Mouse (Mus musculus): ENCODE measurements around the gene Olfr299. TPM values are rescaled to one million over a fixed set of nuclear protein-coding genes. Genes with fewer than 3 reads are reported as not detected.

The Olfr299 gene
- polyA plus RNA-seq (2014; fragmentation: Nextera tagmentation; extraction: Ambion mirVana): not detected in 2 replicates

GRCm38 (mm10) chr7:86459621-86460020 is at the start of gene Olfr299:
Gene Olfr299, plus strand, starts transcription at chr7:86459921.
- H3K36me3 ChIP-seq (ENCODE audit: control insufficient read depth, insufficient read depth, low read length): no peaks in the 10 kb centered on the region
- ATAC-seq (ENCODE audit: low FRiP score): no peak
- WGBS: 88% methylated on average over 1 of the region's 1 CpGs
- no peaks in the 10 kb centered on the region for H3K9me3 ChIP-seq (ENCODE audit: control insufficient read depth, low read length)
- H3K4me1 ChIP-seq (replicated peaks; ENCODE audit: control insufficient read depth, insufficient read depth, low read length): no peaks in the 10 kb centered on the region
- no peak within 1 kb of the TSS for H3K4me2 ChIP-seq (replicated peaks; ENCODE audit: low read depth, low read length)
- no peak within 1 kb of the TSS for H3K9ac ChIP-seq (ENCODE audit: low read depth, low read length)
- no peak within 1 kb of the TSS for H3K4me3 ChIP-seq (ENCODE audit: low read depth, low read length)
- no peak within 1 kb of the TSS for H3K27ac ChIP-seq (ENCODE audit: low read depth, low read length)
- H3K27me3 ChIP-seq (ENCODE audit: control insufficient read depth, insufficient read depth, low read length): no peaks in the 10 kb centered on the region
- no peak for DNase-seq (ENCODE audit: low spot score)

DNA sequence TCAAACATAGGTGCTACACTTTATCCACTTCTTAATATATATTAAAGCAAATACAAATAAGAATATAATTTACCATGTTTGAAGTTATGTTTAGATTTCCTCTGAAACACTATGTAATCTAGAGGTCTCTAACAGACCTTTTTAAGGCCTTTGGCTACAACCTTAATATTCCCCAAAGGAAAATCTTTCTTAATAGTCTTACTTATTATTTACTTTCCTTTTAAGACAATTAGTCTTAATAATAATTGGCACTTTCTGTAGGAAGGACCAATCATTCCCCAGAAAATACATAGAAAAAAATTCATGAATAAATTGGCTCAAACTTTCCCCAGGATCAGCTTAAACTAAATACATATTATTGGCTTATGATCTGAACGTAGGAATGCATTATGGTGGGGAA is 32.7 kb downstream of the Olfr299 start, which contains the start of gene Olfr298:
Olfr298 (minus strand) TSS at position 101 of the 400 bp plus-strand sequence.
- H3K9ac ChIP-seq (ENCODE audit: low read depth, low read length): no peak within 1 kb of the TSS
- no peak within 1 kb of the TSS for H3K4me2 ChIP-seq (replicated peaks; ENCODE audit: low read depth, low read length)
- H3K36me3 ChIP-seq (ENCODE audit: control insufficient read depth, insufficient read depth, low read length): no peaks in the 10 kb centered on the region
- WGBS: 86% methylated on average over 1 of the region's 1 CpGs
- no peaks in the 10 kb centered on the region for H3K4me1 ChIP-seq (replicated peaks; ENCODE audit: control insufficient read depth, insufficient read depth, low read length)
- no peaks in the 10 kb centered on the region for H3K9me3 ChIP-seq (ENCODE audit: control insufficient read depth, low read length)
- H3K4me3 ChIP-seq (ENCODE audit: low read depth, low read length): no peak within 1 kb of the TSS
- no peaks in the 10 kb centered on the region for H3K27me3 ChIP-seq (ENCODE audit: control insufficient read depth, insufficient read depth, low read length)
- DNase-seq (ENCODE audit: low spot score) (no peak), ATAC-seq (ENCODE audit: low FRiP score) (no peak)
- no peak within 1 kb of the TSS for H3K27ac ChIP-seq (ENCODE audit: low read depth, low read length)

Other genes starting within 250 kb of the Olfr299 start
- gene Vmn2r76, start 213.6 kb upstream of the Olfr299 start, polyA plus RNA-seq (2014; fragmentation: Nextera tagmentation; extraction: Ambion mirVana): not detected in 2 replicates
- not detected in 2 replicates for gene Olfr310, start 182.7 kb upstream of the Olfr299 start, polyA plus RNA-seq (2014; fragmentation: Nextera tagmentation; extraction: Ambion mirVana)
- not detected in 2 replicates for gene Olfr309, start 146.2 kb upstream of the Olfr299 start, polyA plus RNA-seq (2014; fragmentation: Nextera tagmentation; extraction: Ambion mirVana)
- not detected in 2 replicates for gene Olfr308, start 134.3 kb upstream of the Olfr299 start, polyA plus RNA-seq (2014; fragmentation: Nextera tagmentation; extraction: Ambion mirVana)
- not detected in 2 replicates for gene Olfr307, start 122.3 kb upstream of the Olfr299 start, polyA plus RNA-seq (2014; fragmentation: Nextera tagmentation; extraction: Ambion mirVana)
- gene Olfr305, start 93.0 kb upstream of the Olfr299 start, polyA plus RNA-seq (2014; fragmentation: Nextera tagmentation; extraction: Ambion mirVana): not detected in 2 replicates
- not detected in 2 replicates for gene Olfr304, start 73.3 kb upstream of the Olfr299 start, polyA plus RNA-seq (2014; fragmentation: Nextera tagmentation; extraction: Ambion mirVana)
- not detected in 2 replicates for gene Olfr303, start 62.1 kb upstream of the Olfr299 start, polyA plus RNA-seq (2014; fragmentation: Nextera tagmentation; extraction: Ambion mirVana)
- gene Olfr301, start 56.1 kb upstream of the Olfr299 start, polyA plus RNA-seq (2014; fragmentation: Nextera tagmentation; extraction: Ambion mirVana): not detected in 2 replicates
- gene Olfr298, start 32.6 kb downstream of the Olfr299 start, polyA plus RNA-seq (2014; fragmentation: Nextera tagmentation; extraction: Ambion mirVana): not detected in 2 replicates
- not detected in 2 replicates for gene Olfr297, start 60.0 kb downstream of the Olfr299 start, polyA plus RNA-seq (2014; fragmentation: Nextera tagmentation; extraction: Ambion mirVana)
- gene Olfr295, start 123.9 kb downstream of the Olfr299 start, polyA plus RNA-seq (2014; fragmentation: Nextera tagmentation; extraction: Ambion mirVana): not detected in 2 replicates
- not detected in 2 replicates for gene Olfr294, start 156.7 kb downstream of the Olfr299 start, polyA plus RNA-seq (2014; fragmentation: Nextera tagmentation; extraction: Ambion mirVana)
- gene Olfr293, start 189.1 kb downstream of the Olfr299 start, polyA plus RNA-seq (2014; fragmentation: Nextera tagmentation; extraction: Ambion mirVana): not detected in 2 replicates
- not detected in 2 replicates for gene Olfr292, start 228.4 kb downstream of the Olfr299 start, polyA plus RNA-seq (2014; fragmentation: Nextera tagmentation; extraction: Ambion mirVana)

All from hindbrain, embryonic 11.5 days (tissue).